Mouse (Mus musculus): ENCODE measurements around the gene Sash3.

DNA sequence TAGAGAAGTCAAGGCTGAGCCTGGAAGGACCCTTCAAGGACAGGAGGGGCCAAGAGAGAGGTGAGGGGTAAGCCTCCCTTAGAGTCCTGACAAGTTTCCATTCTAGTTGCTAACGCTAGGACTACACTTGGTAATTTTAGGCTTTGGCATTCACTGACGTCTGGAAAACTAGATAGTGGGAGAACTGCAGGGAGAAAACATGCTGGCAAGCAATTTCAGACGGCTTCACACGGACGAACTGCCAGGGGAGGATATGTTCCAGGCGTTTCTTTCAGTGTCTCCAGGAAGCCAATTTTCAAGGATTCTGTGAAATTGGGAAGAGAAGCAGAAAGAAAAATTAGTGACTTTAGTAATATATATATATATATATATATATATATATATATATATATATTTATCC, 35.6 kb downstream of the Sash3 start:
- TF ChIP-seq CTCF (IDR thresholded peaks at IDR 0.05; ENCODE audit: insufficient read depth, low read length): no peak
- no peak for TF ChIP-seq POLR2A (IDR thresholded peaks at IDR 0.05; ENCODE audit: borderline replicate concordance, extremely low read depth, low read depth, low read length)

Measured in lung, adult 2 months (tissue).